Mouse (Mus musculus): Measurements from ENCODE around the gene Tram2. TPM values are rescaled to one million over a fixed set of nuclear protein-coding genes. Genes with fewer than 3 reads are reported as not detected.

The Tram2 gene
- 10 to 100 TPM in 1 of 26 experiments, 1 to 10 TPM in 25; 3.2 to 20.7 (median 5.1) TPM for total RNA-seq (2018; cell fraction: chromatin; rRNA removed)
- total RNA-seq (2018; cell fraction: cytosol; rRNA removed) = 10 to 100 TPM in 2 of 26 experiments, 1 to 10 TPM in 24; 4.1 to 11.1 (median 6.3) TPM
- total RNA-seq (2018; cell fraction: nucleus; rRNA removed) = 10 to 100 TPM in 5 of 26 experiments, 1 to 10 TPM in 21; 5.9 to 23.7 (median 8.2) TPM
- 3.8 to 6.1 TPM (median 4.3 TPM) in 3 replicates for polyA plus RNA-seq (2018)

DNA sequence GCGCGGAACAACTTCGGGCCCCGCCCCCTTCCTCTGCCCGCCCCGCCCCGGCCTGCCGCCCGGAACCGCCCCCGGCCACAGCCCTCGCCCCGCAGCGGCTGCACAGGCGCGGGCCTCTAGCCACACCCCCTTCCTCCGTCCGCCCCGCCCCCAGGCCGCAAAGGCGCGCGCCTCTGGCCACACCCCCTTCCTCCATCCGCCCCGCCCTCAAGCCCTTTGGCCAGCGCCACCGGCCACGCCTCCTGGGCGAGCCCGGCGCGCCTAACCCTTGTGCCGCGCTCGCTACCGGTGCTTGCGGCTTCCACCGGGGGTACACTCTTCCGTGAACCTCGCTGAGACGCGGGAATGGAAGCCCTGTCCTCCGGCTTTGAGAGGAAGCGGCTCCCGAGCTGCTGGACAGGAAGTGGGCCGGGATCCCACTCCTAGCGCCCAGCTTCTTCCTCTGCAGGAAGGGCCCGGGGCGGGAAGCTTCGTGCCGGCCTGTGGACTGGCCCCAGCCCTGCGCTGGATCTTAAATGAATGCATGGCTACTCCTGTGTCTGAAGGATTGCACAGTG is at the start of gene Tram2:
TSS of gene Tram2 (minus strand) at position 13 of the 557 bp plus-strand sequence.
- Histone ChIP-seq H3K27ac (peak within 1 kb of the TSS; percentile 48), H3K79me2 (ENCODE audit: inconsistent target) (peaks cover 7% of the 10 kb centered on the region; the same call in 1 of the 2 replicates), H3K36me3 (ENCODE audit: inconsistent target) (no peaks in the 10 kb centered on the region), H3K4me3 (ENCODE audit: inconsistent target) (peak within 1 kb of the TSS; percentile 70)
- WGBS (ENCODE audit: missing documents) = under 1% methylated on average over 43 of the region's 52 CpGs

DNA sequence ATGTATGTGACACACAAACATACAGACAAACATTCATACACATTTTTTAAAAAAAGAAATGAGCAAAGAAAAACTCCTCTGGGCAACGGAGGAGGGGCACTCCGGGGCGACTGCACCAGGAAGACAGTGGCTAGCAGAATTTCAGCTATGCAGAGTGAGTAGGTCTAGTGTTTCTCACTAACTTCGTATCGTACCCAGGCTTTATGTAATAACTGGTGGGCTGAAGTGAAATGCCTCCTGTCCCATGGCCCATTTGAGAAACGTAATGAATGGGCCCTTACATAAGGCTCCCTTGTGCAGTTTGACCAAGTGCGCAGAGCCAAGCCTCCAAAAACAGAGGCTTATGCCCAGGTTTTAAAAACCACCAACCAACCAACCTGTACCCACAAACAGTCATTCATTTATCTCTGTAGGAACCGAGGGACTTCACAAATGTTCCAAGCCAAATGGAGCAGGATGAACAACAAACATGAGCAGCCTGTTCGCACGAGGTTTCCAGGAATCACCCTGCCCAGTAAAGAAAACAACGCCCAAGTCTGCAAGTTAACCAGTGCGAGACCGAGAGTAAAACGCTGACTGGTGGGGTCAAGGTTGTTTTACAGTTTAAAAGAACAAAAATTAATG is 45.8 kb upstream of the Tram2 start:
- 89% methylated on average over 14 of the region's 14 CpGs for WGBS (ENCODE audit: missing documents)
- no peak overlapping the region for H3K27ac ChIP-seq
- no peak overlapping the region for H3K4me3 ChIP-seq (ENCODE audit: inconsistent target)
- no peaks in the 10 kb centered on the region for H3K36me3 ChIP-seq (ENCODE audit: inconsistent target)
- H3K79me2 ChIP-seq (ENCODE audit: inconsistent target) = no peaks in the 10 kb centered on the region

DNA sequence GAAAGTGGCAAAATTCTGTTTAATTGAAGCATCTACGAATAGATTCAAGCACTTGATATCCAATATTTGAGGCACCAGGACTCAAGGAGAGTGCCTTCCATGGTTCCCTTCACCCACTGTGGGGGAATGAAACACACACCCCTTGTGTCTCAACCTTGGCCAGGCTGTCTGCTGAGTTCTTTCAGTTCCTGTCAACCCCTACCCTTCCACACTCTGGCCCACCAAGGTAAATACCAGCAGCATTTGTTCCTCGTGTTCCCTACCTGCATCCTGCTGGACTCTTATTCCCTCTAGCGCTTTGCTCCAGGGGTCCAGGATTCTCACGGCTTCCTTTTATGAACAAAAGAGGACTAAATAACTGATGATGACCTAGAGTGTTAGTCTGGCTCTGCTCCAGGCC is 24.8 kb upstream of the Tram2 start:
- H3K79me2 ChIP-seq (ENCODE audit: inconsistent target) = no peaks in the 10 kb centered on the region
- no peak overlapping the region for H3K4me3 ChIP-seq (ENCODE audit: inconsistent target)
- H3K27ac ChIP-seq = no peak overlapping the region
- H3K36me3 ChIP-seq (ENCODE audit: inconsistent target) = no peaks in the 10 kb centered on the region
- WGBS (ENCODE audit: missing documents) = 78% methylated on average over 4 of the region's 4 CpGs

DNA sequence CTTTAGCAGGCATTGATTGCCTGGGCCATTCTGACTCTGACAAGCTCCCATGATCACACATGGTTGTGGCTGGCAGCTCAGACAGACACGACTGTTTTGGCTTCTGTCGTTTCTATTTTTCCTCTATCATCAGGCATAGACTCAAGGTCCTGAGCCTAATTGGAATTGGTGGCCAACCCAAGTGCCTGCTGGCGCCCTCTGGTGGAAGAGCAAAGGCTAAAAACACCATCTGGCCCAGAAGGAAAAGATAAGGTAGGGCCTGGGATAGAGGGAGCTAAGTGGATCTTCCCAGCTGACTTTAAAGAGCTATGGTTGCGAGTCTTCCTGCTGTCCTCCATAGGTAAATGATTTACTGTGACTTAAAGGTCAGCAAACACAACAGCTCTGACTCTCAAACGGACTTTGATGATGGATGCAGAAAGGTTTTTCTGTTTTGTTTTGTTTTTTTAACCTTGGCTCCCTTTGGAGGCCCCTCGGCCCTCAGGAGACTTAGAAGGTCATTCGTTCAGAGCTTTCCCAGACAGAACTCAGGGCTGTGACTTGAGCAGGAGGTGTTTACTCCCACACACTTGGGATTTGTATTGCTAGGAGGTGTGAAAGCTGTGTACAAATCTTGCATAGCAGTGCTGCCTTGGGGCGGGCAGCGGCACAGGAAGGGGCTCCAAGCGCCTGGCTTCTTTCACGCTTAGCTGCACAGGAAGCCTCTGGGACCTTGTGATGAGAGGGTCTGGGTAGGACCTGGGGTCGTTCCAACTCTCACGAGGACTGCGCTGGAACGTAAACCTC is 22.4 kb upstream of the Tram2 start:
- H3K36me3 ChIP-seq (ENCODE audit: inconsistent target) = no peaks in the 10 kb centered on the region
- WGBS (ENCODE audit: missing documents) = 37% methylated on average over 15 of the region's 15 CpGs
- H3K27ac ChIP-seq = no peak overlapping the region
- H3K4me3 ChIP-seq (ENCODE audit: inconsistent target) = no peak overlapping the region
- no peaks in the 10 kb centered on the region for H3K79me2 ChIP-seq (ENCODE audit: inconsistent target)

DNA sequence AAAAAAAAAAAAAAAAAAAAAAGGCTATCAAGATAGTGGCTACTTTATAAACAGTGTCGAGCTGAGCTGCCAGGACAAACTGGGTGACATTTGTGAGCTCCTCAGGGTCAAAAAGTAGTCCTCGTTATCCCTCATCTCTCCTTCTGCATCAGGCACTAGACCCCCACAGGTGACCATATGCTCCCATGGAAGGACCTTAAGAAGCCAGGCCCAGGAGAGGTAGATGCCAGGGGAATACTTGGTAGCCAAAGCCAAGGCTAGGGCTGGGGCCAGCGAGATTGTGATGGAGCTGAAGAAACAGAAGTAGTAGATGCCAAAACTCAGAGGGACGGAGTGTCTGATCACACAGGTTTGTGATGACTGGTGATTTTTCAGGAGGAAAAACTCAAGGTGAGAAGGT is 21.7 kb upstream of the Tram2 start:
- WGBS (ENCODE audit: missing documents) = 90% methylated on average over 4 of the region's 4 CpGs
- Histone ChIP-seq H3K4me3 (ENCODE audit: inconsistent target) (no peak overlapping the region), H3K79me2 (ENCODE audit: inconsistent target) (no peaks in the 10 kb centered on the region), H3K36me3 (ENCODE audit: inconsistent target) (no peaks in the 10 kb centered on the region), H3K27ac (no peak overlapping the region)

DNA sequence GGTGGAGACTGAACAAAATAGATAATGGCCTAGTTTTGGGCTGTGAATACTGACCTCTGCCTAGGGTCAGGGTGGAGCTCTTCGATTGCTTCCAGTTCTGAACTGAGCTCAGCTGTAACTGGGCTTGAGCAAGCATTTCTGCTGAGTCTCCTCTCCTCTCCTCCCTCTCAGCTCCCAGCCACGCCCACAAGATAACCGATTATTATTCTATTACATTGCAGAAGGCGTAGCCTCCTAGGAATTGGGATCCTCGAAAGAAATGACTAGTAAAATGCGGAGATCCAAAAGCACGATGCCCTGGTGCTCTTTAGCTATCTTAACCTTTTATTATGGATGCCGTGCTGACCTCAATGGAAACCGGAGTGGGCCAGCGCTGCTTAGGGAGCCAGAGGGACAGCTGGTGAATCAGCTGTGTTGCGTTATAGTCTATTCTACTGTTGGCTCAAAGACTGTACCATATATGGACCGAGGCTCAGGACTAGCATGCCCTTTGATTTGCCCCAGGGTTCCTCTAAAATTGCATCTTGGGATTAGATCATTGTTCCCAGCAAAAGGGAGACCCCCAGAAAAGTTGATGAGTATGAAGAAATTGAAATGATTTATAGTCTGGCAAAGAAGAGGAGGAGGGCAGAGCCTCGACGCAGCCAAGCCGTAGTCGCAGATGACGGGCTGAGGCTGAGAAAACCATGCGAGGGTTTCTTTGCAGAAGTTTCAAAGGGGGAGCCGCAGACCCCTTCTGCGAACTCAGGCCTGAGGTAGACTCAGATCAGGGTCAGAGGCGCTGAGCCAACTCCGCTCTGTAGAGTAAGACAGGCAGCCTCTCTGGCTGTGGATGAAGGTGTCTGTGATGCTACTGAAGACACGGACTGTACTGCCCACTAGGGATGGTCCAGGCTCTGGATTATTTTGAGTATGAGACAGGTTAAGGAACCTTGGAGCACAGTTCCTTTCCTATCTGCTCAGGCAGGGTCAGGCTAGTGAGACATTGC is 18.3 kb upstream of the Tram2 start:
- Histone ChIP-seq H3K4me3 (ENCODE audit: inconsistent target) (no peak overlapping the region), H3K36me3 (ENCODE audit: inconsistent target) (no peaks in the 10 kb centered on the region), H3K27ac (no peak overlapping the region), H3K79me2 (ENCODE audit: inconsistent target) (no peaks in the 10 kb centered on the region)
- WGBS (ENCODE audit: missing documents) = 91% methylated on average over 22 of the region's 23 CpGs

DNA sequence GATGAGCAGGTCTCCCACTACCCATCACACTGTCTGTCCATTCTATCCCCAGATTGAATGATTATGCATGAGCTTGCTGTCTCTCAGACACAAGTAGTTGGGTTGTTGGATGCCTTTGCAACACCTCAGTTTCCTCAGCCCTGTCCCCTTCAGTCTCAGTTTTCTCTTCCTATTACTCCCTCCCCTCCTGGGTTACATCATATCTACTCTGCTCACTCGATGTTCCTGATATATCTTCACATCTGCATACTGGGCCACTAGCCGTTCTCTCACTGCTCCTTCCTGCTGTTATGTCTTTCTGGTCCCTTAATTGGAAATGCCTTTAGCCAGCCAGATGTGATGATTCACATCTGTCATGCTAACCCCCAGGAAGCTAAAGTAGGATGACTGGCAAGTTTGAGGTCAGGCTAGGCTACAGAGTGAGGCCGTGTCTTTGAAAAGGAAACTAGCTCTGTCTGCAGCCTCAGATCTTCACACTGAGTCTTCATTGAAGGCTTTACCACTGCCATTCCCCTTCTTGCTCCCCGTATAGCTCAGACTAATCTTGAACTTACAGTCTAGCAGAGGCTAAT is 15.7 kb upstream of the Tram2 start:
- WGBS (ENCODE audit: missing documents) = 8% methylated on average over 4 of the region's 4 CpGs
- Histone ChIP-seq H3K4me3 (ENCODE audit: inconsistent target) (no peak overlapping the region), H3K27ac (no peak overlapping the region), H3K79me2 (ENCODE audit: inconsistent target) (no peaks in the 10 kb centered on the region), H3K36me3 (ENCODE audit: inconsistent target) (no peaks in the 10 kb centered on the region)

DNA sequence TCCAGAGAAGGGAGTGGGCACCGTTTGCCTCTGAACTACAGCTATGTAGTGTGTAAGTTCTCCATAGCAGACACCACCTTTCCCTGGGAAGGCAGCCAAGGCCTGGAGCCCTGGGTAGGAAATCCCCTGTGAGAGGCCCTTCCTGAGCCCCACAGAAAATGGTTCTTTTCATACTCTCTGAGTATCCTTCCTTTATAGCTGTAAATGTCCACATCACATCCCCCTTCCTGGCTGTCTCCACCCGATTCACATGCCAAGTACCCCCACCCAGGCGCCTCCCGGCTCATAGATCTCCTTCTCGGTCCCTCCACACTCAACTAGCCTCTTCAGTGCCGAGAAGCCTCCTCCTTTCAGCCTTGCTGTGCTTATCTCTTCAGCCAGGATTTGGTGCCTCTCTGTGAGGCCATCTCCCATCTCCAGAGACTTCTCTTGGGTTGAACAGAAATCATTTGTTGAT is 10.7 kb upstream of the Tram2 start:
- no peaks in the 10 kb centered on the region for H3K36me3 ChIP-seq (ENCODE audit: inconsistent target)
- 22% methylated on average over 6 of the region's 6 CpGs for WGBS (ENCODE audit: missing documents)
- H3K79me2 ChIP-seq (ENCODE audit: inconsistent target) = no peaks in the 10 kb centered on the region
- no peak overlapping the region for H3K27ac ChIP-seq
- H3K4me3 ChIP-seq (ENCODE audit: inconsistent target) = no peak overlapping the region

DNA sequence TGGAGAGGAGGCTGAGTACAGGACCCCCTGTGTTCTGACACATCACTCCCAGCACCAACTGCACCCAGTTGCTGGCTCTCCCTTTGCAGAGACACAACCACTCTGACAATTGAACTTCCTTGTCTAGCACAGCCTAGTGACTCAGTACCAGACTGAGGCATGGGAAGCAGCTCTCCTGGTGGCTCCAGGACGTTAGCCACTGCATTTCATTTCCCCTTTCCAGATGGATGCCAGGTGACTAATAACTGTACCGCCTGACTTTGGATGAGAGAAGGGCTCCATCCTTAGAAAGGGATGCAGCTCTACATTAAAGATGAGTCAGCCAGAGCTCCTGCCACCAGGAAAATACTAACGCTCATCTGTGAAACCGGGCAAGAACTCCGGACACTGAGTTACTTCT is 7.3 kb upstream of the Tram2 start:
- H3K4me3 ChIP-seq (ENCODE audit: inconsistent target) = no peak overlapping the region
- no peak overlapping the region for H3K27ac ChIP-seq
- WGBS (ENCODE audit: missing documents) = 83% methylated on average over 5 of the region's 5 CpGs
- H3K36me3 ChIP-seq (ENCODE audit: inconsistent target) = no peaks in the 10 kb centered on the region
- no peaks in the 10 kb centered on the region for H3K79me2 ChIP-seq (ENCODE audit: inconsistent target)

DNA sequence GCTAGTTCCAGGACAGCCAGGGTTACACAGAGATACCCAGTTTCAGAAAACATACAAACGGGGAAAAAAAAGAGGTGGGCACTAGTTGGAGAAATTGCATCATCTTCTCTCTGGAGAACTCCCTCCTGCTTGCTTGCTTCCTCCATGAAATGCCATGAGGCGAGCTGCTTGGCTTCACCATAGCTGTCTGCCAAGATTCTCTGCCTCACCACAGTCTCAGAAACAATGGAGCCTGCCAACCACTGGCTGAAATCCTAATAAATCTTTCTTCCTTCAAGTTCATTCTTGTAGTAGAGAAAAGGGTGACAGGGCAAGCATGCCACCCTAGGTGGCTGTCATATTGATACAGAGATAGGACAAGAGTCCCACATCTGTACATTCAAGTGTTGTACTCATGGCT is 5.6 kb upstream of the Tram2 start:
- H3K4me3 ChIP-seq (ENCODE audit: inconsistent target) = no peak overlapping the region
- no peaks in the 10 kb centered on the region for H3K36me3 ChIP-seq (ENCODE audit: inconsistent target)
- WGBS (ENCODE audit: missing documents) = 28% methylated on average over 2 of the region's 2 CpGs
- no peak overlapping the region for H3K27ac ChIP-seq
- no peaks in the 10 kb centered on the region for H3K79me2 ChIP-seq (ENCODE audit: inconsistent target)

DNA sequence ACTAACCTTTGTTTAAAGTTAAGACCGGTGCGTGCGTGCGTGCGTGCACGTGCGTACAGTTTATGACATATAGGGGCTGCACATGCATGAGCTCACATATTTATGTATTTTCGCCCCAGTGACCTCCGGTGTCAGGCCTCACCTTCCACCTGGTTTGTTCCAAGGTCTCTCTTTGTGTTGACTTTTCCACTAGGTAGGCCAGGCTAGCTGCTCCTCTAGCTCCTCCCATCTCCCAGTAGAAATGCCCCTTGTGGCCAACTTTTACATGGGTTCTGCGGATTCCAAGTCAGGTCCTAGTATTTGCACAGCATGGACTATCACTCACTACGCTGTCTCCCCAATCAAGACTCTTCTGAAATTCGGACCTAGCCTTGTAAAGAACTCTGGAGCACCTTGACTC is 1.3 kb upstream of the Tram2 start:
- Histone ChIP-seq H3K36me3 (ENCODE audit: inconsistent target) (no peaks in the 10 kb centered on the region), H3K4me3 (ENCODE audit: inconsistent target) (no peak overlapping the region), H3K79me2 (ENCODE audit: inconsistent target) (peaks cover 7% of the 10 kb centered on the region; the same call in 1 of the 2 replicates), H3K27ac (no peak overlapping the region)
- WGBS (ENCODE audit: missing documents) = 95% methylated on average over 12 of the region's 12 CpGs

DNA sequence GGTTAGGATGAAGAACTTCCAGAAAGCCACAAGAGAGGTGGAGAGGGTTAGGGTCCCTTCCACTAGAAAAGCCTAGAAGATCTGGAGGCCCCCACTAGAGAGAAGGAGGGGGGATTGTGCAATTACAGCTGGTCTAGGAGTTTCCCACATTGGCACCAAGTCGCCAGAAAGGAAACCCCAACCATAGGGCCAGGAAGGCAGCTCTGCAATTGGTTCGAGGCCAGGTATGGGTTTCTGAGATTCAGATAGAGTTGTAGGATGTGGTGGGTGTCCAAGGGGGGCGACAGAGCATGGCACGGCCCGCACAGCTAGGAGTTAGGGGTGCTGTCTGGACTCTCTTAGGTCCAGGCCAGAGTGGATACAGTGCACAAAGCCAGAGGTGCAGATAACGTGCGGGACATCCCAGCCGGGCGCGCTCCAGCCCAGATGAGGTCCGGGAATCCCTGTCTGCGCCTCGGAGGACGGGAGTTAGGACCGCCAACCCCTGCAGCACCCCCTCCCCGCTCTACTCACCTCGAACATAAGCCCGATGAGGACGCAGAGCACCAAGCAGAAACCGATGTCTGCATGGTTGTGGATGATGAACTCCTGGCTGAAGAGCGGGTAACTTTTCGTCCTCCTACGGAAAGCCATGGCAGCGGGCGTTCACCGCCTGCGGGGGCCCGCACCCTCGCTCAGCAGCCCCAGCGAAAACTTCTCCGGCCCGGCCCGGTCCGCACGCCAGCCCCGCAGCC is 381 bp downstream of the Tram2 start:
- Histone ChIP-seq H3K36me3 (ENCODE audit: inconsistent target) (no peaks in the 10 kb centered on the region), H3K27ac (0 out of 2 replicates have a peak overlapping the region, but pooled peaks have one; percentile 24), H3K4me3 (ENCODE audit: inconsistent target) (peak overlapping the region; percentile 70), H3K79me2 (ENCODE audit: inconsistent target) (peaks cover 7% of the 10 kb centered on the region; the same call in 1 of the 2 replicates)
- 2% methylated on average over 34 of the region's 36 CpGs for WGBS (ENCODE audit: missing documents)

DNA sequence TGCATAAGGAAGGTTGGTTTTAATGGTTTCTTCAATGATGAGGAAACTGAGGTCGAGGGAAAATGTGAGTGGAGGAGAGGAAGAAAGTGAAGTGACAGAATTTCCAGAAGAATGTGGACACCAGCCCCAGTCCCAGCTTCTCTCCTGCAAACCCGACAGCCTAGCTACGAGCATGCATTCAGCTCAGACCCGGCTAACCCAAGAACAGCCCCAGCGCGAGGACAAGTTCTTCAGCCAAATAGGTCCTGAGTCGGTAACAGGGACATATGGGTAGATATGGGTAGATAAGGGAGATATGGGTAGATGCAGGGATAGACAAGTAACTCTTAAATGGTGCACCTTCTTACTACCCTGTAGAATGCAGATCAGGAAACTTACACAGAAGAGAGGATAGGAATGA is 1.4 kb downstream of the Tram2 start:
- Histone ChIP-seq H3K4me3 (ENCODE audit: inconsistent target) (no peak overlapping the region), H3K79me2 (ENCODE audit: inconsistent target) (peaks cover 7% of the 10 kb centered on the region; the same call in 1 of the 2 replicates), H3K27ac (no peak overlapping the region), H3K36me3 (ENCODE audit: inconsistent target) (no peaks in the 10 kb centered on the region)
- 77% methylated on average over 7 of the region's 7 CpGs for WGBS (ENCODE audit: missing documents)
